Mouse (Mus musculus) CH12.LX (cell line): Measurements from ENCODE around the gene Slc12a6. TPM values are rescaled to one million over a fixed set of nuclear protein-coding genes. Genes with fewer than 3 reads are reported as not detected.

Experiments
- DNase-seq: peaks from one replicate; pipeline ENCODE4 v3.0.0-alpha.2; 2013; ENCODE audit errors: extremely low read depth
- H3K27ac ChIP-seq: 2 replicates; pipeline ENCODE4 v1.5.1; 2012; ENCODE audit warnings: low read depth, mild to moderate bottlenecking, control low read depth, moderate library complexity; ENCODE audit not compliant: insufficient read depth
- H3K27me3 ChIP-seq: replicated peaks from 2 replicates; pipeline ENCODE3; 2012; ENCODE audit warnings: inconsistent platforms
- H3K36me3 ChIP-seq, 2 experiments: replicated peaks in 1 of 2; 2 replicates each; pipeline versions ENCODE3 to v1.6.1; 2012; ENCODE audit warnings: inconsistent platforms in 1 of 2, low read length in 1 of 2, mild to moderate bottlenecking in 1 of 2, mixed read lengths in 1 of 2, moderate library complexity in 1 of 2; ENCODE audit not compliant: control insufficient read depth in 1 of 2, insufficient read depth in 1 of 2
- H3K4me1 ChIP-seq, 2 experiments: 2 replicates each; pipeline ENCODE4 v1.6.1; 2012; ENCODE audit warnings: inconsistent platforms in 1 of 2, moderate library complexity in 1 of 2; ENCODE audit not compliant: insufficient read depth in 2 of 2, control insufficient read depth in 1 of 2
- H3K4me2 ChIP-seq: 2 replicates; pipeline ENCODE4 v1.6.1; 2012; ENCODE audit warnings: low read depth, mild to moderate bottlenecking, control low read depth; ENCODE audit not compliant: poor library complexity, insufficient read depth, severe bottlenecking
- H3K4me3 ChIP-seq, 3 experiments: fragments of 150-350 bp in 1 of 3; sonication (generic) in 1 of 3; replicated peaks in 1 of 3; 2 replicates each; pipeline versions ENCODE3 to v1.5.1; 2011 to 2012; ENCODE audit warnings: low read depth in 2 of 3, low read length in 2 of 3, mild to moderate bottlenecking in 2 of 3, moderate library complexity in 2 of 3, control low read depth in 1 of 3, improper control_type of control experiment in 1 of 3, inconsistent platforms in 1 of 3, mixed read lengths in 1 of 3; ENCODE audit not compliant: poor library complexity in 1 of 3
- H3K79me2 ChIP-seq: replicated peaks from 2 replicates; pipeline ENCODE4 v1.6.1; 2012; ENCODE audit warnings: mild to moderate bottlenecking, moderate library complexity; ENCODE audit not compliant: control insufficient read depth, poor library complexity, insufficient read depth, severe bottlenecking; ENCODE audit errors: extremely low read depth
- H3K9ac ChIP-seq: 2 replicates; pipeline ENCODE4 v1.6.1; 2012; ENCODE audit warnings: low read depth, mild to moderate bottlenecking, control low read depth, moderate library complexity; ENCODE audit not compliant: insufficient read depth
- H3K9me3 ChIP-seq: replicated peaks from 2 replicates; pipeline ENCODE3; 2012; ENCODE audit warnings: low read length, inconsistent platforms, mixed read lengths
- BHLHE40 ChIP-seq: IDR thresholded peaks from 2 replicates; pipeline ENCODE4 v1.6.1; 2011; ENCODE audit warnings: mild to moderate bottlenecking, low read depth, low read length, improper control_type of control experiment
- CHD2 ChIP-seq: IDR thresholded peaks from 2 replicates; pipeline ENCODE4 v1.6.1; 2011; ENCODE audit warnings: low read length, improper control_type of control experiment
- ELF1 ChIP-seq: IDR thresholded peaks from 2 replicates; pipeline ENCODE4 v1.6.1; 2014; ENCODE audit warnings: low read depth, mild to moderate bottlenecking, inconsistent platforms, low read length, improper control_type of control experiment
- EP300 ChIP-seq: IDR thresholded peaks from 2 replicates; pipeline ENCODE4 v1.6.1; 2011; ENCODE audit warnings: low read length, improper control_type of control experiment
- GABPA ChIP-seq: IDR thresholded peaks from 2 replicates; pipeline ENCODE4 v1.6.1; 2012; ENCODE audit warnings: low read depth, low read length, improper control_type of control experiment, inconsistent platforms; ENCODE audit not compliant: insufficient replicate concordance
- HCFC1 ChIP-seq: IDR thresholded peaks from 2 replicates; pipeline ENCODE4 v1.6.1; 2012; ENCODE audit warnings: low read depth, mild to moderate bottlenecking, inconsistent platforms, low read length, improper control_type of control experiment
- IRF4 ChIP-seq: IDR thresholded peaks from 2 replicates; pipeline ENCODE4 v1.6.1; 2014; ENCODE audit warnings: low read depth, mild to moderate bottlenecking, inconsistent platforms, low read length, improper control_type of control experiment
- KAT2A ChIP-seq: IDR thresholded peaks from 2 replicates; pipeline ENCODE4 v1.6.1; 2012; ENCODE audit warnings: low read length, improper control_type of control experiment, inconsistent platforms; ENCODE audit not compliant: insufficient replicate concordance
- MAZ ChIP-seq: IDR thresholded peaks from 2 replicates; pipeline ENCODE4 v1.6.1; 2012; ENCODE audit warnings: low read depth, mild to moderate bottlenecking, inconsistent platforms, low read length, improper control_type of control experiment, moderate library complexity
- MXI1 ChIP-seq: IDR thresholded peaks from 2 replicates; pipeline ENCODE4 v1.6.1; 2011; ENCODE audit warnings: mild to moderate bottlenecking, low read depth, low read length, improper control_type of control experiment
- PAX5 ChIP-seq: IDR thresholded peaks from 2 replicates; pipeline ENCODE4 v1.6.1; 2012; ENCODE audit warnings: low read length, inconsistent platforms, mixed read lengths
- POLR2AphosphoS2 ChIP-seq: IDR thresholded peaks from 2 replicates; pipeline ENCODE4 v1.6.1; 2011; ENCODE audit warnings: low read depth, low read length, improper control_type of control experiment
- RAD21 ChIP-seq: IDR thresholded peaks from 2 replicates; pipeline ENCODE4 v1.6.1; 2011; ENCODE audit warnings: low read depth, mild to moderate bottlenecking, low read length, improper control_type of control experiment, moderate library complexity
- RCOR1 ChIP-seq: conservative IDR thresholded peaks from 2 replicates; pipeline ENCODE4 v1.6.1; 2012; ENCODE audit warnings: low read depth, mild to moderate bottlenecking, inconsistent platforms, low read length, improper control_type of control experiment
- TBP ChIP-seq: conservative IDR thresholded peaks from 2 replicates; pipeline ENCODE4 v1.6.1; 2011; ENCODE audit warnings: low read depth, low read length, improper control_type of control experiment
- TCF12 ChIP-seq: IDR thresholded peaks from 2 replicates; pipeline ENCODE4 v1.6.1; 2014; ENCODE audit warnings: low read depth, mild to moderate bottlenecking, inconsistent platforms, low read length, improper control_type of control experiment
- UBTF ChIP-seq: IDR thresholded peaks from 2 replicates; pipeline ENCODE4 v1.6.1; 2012; ENCODE audit warnings: low read depth, mild to moderate bottlenecking, inconsistent platforms, low read length, improper control_type of control experiment, moderate library complexity
- USF1 ChIP-seq: IDR thresholded peaks from 2 replicates; pipeline ENCODE4 v1.6.1; 2014; ENCODE audit warnings: low read depth, mild to moderate bottlenecking, inconsistent platforms, low read length, improper control_type of control experiment
- ZC3H11A ChIP-seq: IDR thresholded peaks from 2 replicates; pipeline ENCODE4 v1.6.1; 2012; ENCODE audit warnings: low read depth, mild to moderate bottlenecking, inconsistent platforms, low read length, improper control_type of control experiment
- ZKSCAN1 ChIP-seq: IDR thresholded peaks from 2 replicates; pipeline ENCODE4 v1.6.1; 2012; ENCODE audit warnings: low read depth, inconsistent platforms, low read length, improper control_type of control experiment, borderline replicate concordance
- ZMIZ1 ChIP-seq: IDR thresholded peaks from 2 replicates; pipeline ENCODE4 v1.6.1; 2012; ENCODE audit warnings: low read depth, mild to moderate bottlenecking, inconsistent platforms, low read length, improper control_type of control experiment
- ZNF384 ChIP-seq: IDR thresholded peaks from 2 replicates; pipeline ENCODE4 v1.6.1; 2012; ENCODE audit warnings: low read depth, low read length, improper control_type of control experiment, inconsistent platforms
- dilution Hi-C: fragments of 300-500 bp; cut with MboI; formaldehyde crosslinking; loops from 2 replicates; pipeline ENCODE4 v1.14.3; 2020; ENCODE audit warnings: low sequenced_read_pairs; ENCODE audit not compliant: extremely low pct_unique_long_range_greater_than_20kb, extremely low pct_ligation_motif_present
- in situ Hi-C: fragments of 300-500 bp; cut with MboI; formaldehyde crosslinking; loops from 3 replicates; pipeline ENCODE4 v1.14.3; 2019; ENCODE audit warnings: low sequenced_read_pairs, low pct_ligation_motif_present, low pct_unique_long_range_greater_than_20kb, mixed read lengths
- polyA plus RNA-seq: library from polyadenylated mRNA; unstranded; fragments of >175 nt; gene quantifications from 2 replicates; pipeline ENCODE4 v1.2.1, GENCODE M21; 2012; ENCODE audit warnings: low read depth; ENCODE audit not compliant: insufficient read length
- total RNA-seq, 2 experiments: library from RNA; depleted of rRNA; stranded (reverse); fragments of 300-350 nt in 1 of 2; fragments of >200 nt in 1 of 2; gene quantifications; 2 replicates each; pipeline ENCODE4 v1.2.3; 2012 to 2014

The Slc12a6 gene
- total and polyA plus RNA-seq, 3 experiments, result 7.8 to 14.8 (median 10.5) TPM

GRCm38 (mm10) chr2:112378973-112379898 lies 113.6 kb downstream of the Slc12a6 start, which contains the start of gene Katnbl1 (continued):
- peak; percentile 21 for TF ChIP-seq USF1
- 0 out of 2 replicates have a peak, but pooled peaks have one; percentile 4 for TF ChIP-seq ZNF384
- no peak; the same call in none of the 2 replicates for TF ChIP-seq BHLHE40
- TF ChIP-seq ELF1, result peak; percentile 43
- TF ChIP-seq GABPA, result no peak
- TF ChIP-seq CHD2, result no peak; the same call in 1 of the 2 replicates
- TF ChIP-seq MAZ, result peak; percentile 85
- TF ChIP-seq ZC3H11A, result peak; percentile 44
- TF ChIP-seq ZMIZ1, result peak; percentile 91

- peaks cover 0 to 9% of the 10 kb centered on the region in 2 experiments for H3K36me3 ChIP-seq
- no peaks in the 10 kb centered on the region for H3K9me3 ChIP-seq
- H3K79me2 ChIP-seq, result peaks cover 48% of the 10 kb centered on the region
- peak overlapping the region; percentile 81 to 85 (median 83) for H3K4me3 ChIP-seq
- peaks cover 2% of the 10 kb centered on the region for H3K27me3 ChIP-seq
- no peak overlapping the region for H3K27ac ChIP-seq
- H3K9ac ChIP-seq, result peak overlapping the region; percentile 97
- dilution Hi-C loops, result no loop called here
- in situ Hi-C loops, result no loop called here
- DNase-seq, result no peak
- peaks cover 0 to 24% of the 10 kb centered on the region in 2 experiments; a peak in 2 of 4 replicates for H3K4me1 ChIP-seq
- H3K4me2 ChIP-seq, result peak overlapping the region; percentile 99
- TF ChIP-seq EP300, result no peak
- no peak for TF ChIP-seq MXI1
- TF ChIP-seq POLR2AphosphoS2, result no peak
- TF ChIP-seq PAX5, result no peak
- no peak for TF ChIP-seq TCF12
- TF ChIP-seq HCFC1, result no peak
- TF ChIP-seq ZKSCAN1, result no peak
- no peak for TF ChIP-seq KAT2A
- TF ChIP-seq UBTF, result no peak
- TF ChIP-seq RAD21, result no peak
- TF ChIP-seq TBP, result no peak
- TF ChIP-seq IRF4, result no peak
- no peak for TF ChIP-seq RCOR1
- TF ChIP-seq MAZ, result no peak
- TF ChIP-seq ZC3H11A, result no peak
- TF ChIP-seq ZMIZ1, result no peak
These were observed 114.5 kb downstream of the Slc12a6 start for GRCm38 (mm10) chr2:112380131-112380530.
